Mouse (Mus musculus) erythroblast, embryonic 14.5 days (primary cell): Measurements from ENCODE around the gene Klk5. TPM values are rescaled to one million over a fixed set of nuclear protein-coding genes. Genes with fewer than 3 reads are reported as not detected.

Experiments used
- H3K27me3 ChIP-seq: 2 replicates; pipeline ENCODE4 v1.6.1; 2012; ENCODE audit warnings: inconsistent platforms; ENCODE audit not compliant: control insufficient read depth
- H3K36me3 ChIP-seq: 2 replicates; pipeline ENCODE4 v1.6.1; 2012; ENCODE audit warnings: mild to moderate bottlenecking, inconsistent platforms; ENCODE audit not compliant: control insufficient read depth
- H3K4me1 ChIP-seq: 2 replicates; pipeline ENCODE4 v1.6.1; 2012; ENCODE audit warnings: inconsistent platforms; ENCODE audit not compliant: control insufficient read depth
- H3K4me3 ChIP-seq: replicated peaks from 2 replicates; pipeline ENCODE3; 2012; ENCODE audit warnings: moderate library complexity, mild to moderate bottlenecking, inconsistent platforms
- H3K9me3 ChIP-seq: 2 replicates; pipeline ENCODE4 v1.6.1; 2012; ENCODE audit warnings: low read length, inconsistent platforms, mixed read lengths; ENCODE audit not compliant: control insufficient read depth
- GATA1 ChIP-seq: IDR thresholded peaks from 2 replicates; pipeline ENCODE4 v1.6.1; 2012; ENCODE audit warnings: low read length, inconsistent platforms, mixed read lengths
- TAL1 ChIP-seq: IDR thresholded peaks from 3 replicates; pipeline ENCODE4 v1.6.1; 2012; ENCODE audit warnings: low read length, inconsistent platforms, mixed read lengths
- polyA plus RNA-seq: library from polyadenylated mRNA; stranded (reverse); fragments of >175 nt; gene quantifications from 2 replicates; pipeline ENCODE4 v1.2.3, GENCODE M21; 2012

Gene Klk5
- polyA plus RNA-seq, result 0.05 TPM in 1 of 2 replicates, not detected in the other

DNA sequence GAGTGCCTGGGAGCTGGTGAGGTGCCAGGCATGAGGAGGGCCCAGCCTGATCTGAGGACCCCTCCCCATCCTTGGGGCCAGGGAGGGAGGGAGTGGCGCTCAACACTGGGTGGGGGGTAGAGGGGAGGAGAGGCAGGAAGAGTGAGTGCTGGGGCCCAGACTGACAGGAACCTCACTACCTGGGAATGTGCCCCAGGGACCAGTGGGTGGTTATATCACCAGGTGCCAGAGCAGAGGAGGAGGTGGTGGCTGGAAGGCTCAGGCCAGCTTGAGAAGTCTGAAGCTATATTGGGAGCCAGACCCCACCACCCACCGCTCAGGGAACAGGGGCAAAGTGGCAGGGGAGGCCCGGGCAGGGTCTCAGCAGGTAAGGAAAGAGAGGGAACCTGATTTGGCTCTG lies at the start of gene Klk5:
Klk5 (plus strand) TSS at position 271 of the 400 bp plus-strand sequence.
- Histone ChIP-seq H3K36me3 (no peaks in the 10 kb centered on the region), H3K4me3 (no peak within 1 kb of the TSS), H3K9me3 (peaks cover 5% of the 10 kb centered on the region; the same call in 1 of the 2 replicates), H3K27me3 (no peaks in the 10 kb centered on the region), H3K4me1 (no peaks in the 10 kb centered on the region)
- TF ChIP-seq TAL1 (no peak), GATA1 (no peak)

DNA sequence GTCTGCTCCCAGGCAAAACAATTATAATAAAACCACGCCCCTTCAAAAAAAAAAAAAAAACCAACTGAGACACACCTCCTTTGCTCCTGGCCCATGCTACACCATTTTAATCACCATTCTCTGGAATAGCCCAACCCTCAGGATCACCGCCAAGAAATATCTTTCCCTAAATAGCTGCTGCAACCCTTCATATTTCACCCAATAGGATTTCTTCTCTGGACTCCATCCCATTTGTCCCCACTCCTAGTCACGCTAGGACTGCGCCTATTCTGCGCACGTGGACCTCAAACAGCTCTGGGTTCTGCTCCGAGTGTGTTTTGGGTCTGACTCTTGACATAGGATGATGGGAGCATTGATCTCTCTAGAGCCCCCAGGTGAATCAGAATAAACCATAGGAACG lies 45.4 kb upstream of the Klk5 start:
- Histone ChIP-seq H3K27me3 (peaks cover 31% of the 10 kb centered on the region), H3K4me3 (no peak overlapping the region), H3K4me1 (no peaks in the 10 kb centered on the region), H3K9me3 (no peaks in the 10 kb centered on the region), H3K36me3 (no peaks in the 10 kb centered on the region)
- TF ChIP-seq TAL1 (no peak), GATA1 (no peak)

DNA sequence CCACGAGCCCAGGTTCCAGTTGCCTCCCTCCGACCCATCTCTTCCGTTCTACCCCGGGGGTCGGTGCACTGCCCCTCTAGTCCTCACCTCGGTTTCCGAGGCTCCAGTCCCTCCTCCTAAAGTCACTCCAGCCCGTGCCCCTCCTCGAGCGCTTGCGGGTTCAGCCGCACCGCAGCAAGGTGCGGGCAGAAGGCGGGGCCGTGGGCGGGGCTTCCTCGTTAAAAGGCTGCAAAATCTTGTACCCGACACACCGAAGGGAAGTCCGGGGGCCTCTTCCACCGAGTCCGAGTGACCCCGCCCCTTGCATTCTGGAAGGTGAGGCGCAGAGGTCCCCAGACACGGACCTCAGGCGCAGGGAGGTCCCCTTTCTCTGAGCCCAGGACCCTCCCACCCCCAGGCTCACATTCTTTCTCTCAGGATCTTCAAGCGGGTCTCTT lies 44.4 kb upstream of the Klk5 start, which contains the start of gene Klk8:
Klk8 (plus strand) TSS at position 245 of the 437 bp plus-strand sequence.
- no peak for TF ChIP-seq GATA1
- TF ChIP-seq TAL1, result no peak
- Histone ChIP-seq H3K36me3 (no peaks in the 10 kb centered on the region), H3K9me3 (no peaks in the 10 kb centered on the region), H3K4me3 (no peak within 1 kb of the TSS), H3K4me1 (no peaks in the 10 kb centered on the region), H3K27me3 (peaks cover 31% of the 10 kb centered on the region)

DNA sequence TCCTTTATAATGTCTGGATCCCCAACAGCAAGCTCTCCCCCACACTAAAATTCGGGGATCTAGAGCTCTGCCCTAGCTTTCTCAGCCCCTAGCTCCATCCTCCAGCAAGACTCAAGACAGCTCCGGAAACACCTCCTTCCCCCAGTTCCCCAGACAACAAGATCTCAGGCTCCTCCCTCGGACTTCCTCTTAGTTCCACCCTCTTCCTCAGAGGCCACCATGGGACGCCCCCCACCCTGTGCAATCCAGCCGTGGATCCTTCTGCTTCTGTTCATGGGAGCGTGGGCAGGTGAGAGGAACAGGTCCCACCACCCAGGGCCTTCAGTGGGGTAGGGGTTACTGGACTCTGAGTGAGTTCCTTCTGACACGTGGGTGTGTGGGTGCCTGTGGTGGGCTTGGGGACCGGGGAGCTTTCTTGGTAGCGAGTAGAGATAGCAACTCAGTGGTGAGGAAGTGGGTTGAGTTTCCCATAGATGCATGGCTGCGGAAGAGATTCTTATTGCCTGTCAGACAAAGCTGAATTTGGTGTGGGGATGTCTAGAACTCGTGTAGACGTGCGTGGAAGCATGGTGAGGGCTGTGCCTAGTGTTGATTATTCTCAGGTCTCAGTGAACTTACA lies 43.8 kb upstream of the Klk5 start:
- peaks cover 31% of the 10 kb centered on the region for H3K27me3 ChIP-seq
- TF ChIP-seq TAL1 (no peak), GATA1 (no peak)
- H3K9me3 ChIP-seq, result no peaks in the 10 kb centered on the region
- H3K36me3 ChIP-seq, result no peaks in the 10 kb centered on the region
- no peaks in the 10 kb centered on the region for H3K4me1 ChIP-seq
- H3K4me3 ChIP-seq, result no peak overlapping the region

DNA sequence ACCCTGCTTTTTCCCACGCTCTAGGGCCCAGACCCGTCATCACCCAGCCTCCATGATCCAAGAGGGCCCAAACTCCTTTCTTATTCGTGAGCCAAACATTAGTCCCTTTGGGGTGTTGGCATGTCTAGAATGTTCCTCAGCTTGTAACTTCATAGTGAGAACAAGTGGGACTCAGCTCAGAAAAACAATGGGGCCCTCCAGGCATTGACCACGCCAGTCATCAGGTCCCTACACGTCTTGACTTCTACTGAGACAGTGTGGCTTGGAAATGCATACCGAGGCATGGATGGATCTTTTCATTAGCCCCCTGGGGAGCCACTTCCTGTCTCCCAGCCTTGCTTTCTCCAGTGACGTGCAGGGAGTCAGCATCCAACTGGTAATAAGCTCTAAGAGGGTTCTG lies 41.9 kb upstream of the Klk5 start:
- Histone ChIP-seq H3K36me3 (no peaks in the 10 kb centered on the region), H3K9me3 (no peaks in the 10 kb centered on the region), H3K4me1 (no peaks in the 10 kb centered on the region), H3K4me3 (no peak overlapping the region), H3K27me3 (peaks cover 31% of the 10 kb centered on the region)
- TF ChIP-seq TAL1, result no peak
- no peak for TF ChIP-seq GATA1

DNA sequence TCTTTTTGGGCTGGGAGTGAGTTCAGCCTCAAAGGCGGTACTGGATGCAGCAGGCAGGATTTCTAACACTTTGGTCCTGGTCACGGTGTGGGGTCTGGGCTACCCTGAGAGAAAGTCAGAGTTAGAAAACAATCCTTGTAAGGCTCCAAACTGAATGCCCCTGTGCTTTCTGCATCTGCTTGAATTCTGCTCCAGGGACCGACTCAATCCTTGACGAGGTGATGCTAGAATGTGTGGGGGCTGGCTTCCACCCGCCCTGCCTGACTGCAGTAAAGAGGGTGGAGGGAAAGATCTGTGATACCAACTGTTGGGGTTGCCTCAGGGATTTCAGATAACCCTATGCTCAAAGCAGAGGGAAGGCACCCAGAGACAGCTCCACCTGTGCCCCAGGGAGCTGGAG lies 30.8 kb upstream of the Klk5 start, which contains the start of gene Klk7:
Klk7 (plus strand) TSS at position 301 of the 400 bp plus-strand sequence.
- Histone ChIP-seq H3K36me3 (no peaks in the 10 kb centered on the region), H3K4me1 (no peaks in the 10 kb centered on the region), H3K9me3 (no peaks in the 10 kb centered on the region), H3K27me3 (no peaks in the 10 kb centered on the region), H3K4me3 (no peak within 1 kb of the TSS)
- TF ChIP-seq TAL1, result no peak
- TF ChIP-seq GATA1, result no peak

DNA sequence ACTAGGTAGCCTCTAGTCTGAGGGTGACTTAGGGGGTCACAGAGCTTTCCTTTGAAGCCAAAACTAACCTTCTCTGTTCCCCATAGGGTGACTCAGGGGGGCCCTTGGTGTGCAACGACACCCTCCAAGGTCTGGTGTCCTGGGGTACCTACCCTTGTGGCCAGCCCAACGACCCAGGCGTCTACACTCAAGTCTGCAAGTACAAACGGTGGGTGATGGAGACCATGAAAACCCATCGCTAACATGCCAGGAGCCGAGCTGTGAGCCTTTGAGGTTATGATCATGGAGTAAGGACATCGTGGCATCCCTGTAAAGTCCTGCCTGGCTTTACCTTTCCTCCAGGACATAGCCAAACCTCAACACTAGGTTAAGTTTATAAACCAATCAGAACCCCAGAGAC lies 26.6 kb upstream of the Klk5 start:
- no peaks in the 10 kb centered on the region for H3K9me3 ChIP-seq
- TF ChIP-seq TAL1 (no peak), GATA1 (no peak)
- H3K4me1 ChIP-seq, result no peaks in the 10 kb centered on the region

DNA sequence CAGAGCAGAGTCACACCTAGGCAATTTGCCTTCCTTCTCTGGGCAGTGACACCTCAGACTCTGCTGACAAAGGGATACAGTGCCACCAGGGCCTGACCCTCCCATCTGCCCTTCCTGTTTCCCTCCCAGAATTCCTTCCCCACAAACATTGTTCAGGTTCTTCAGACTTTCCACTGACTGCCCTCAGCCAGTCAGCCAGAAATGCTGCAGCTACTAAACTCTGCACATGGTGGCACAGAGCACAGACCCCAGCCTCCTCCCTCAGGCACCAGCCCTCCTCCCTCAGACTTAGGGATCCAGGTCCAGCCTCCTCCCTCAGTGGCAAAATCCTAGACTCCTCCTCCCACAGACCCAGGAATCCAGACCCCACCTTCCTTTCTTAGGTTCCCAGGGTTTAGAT lies 25.0 kb upstream of the Klk5 start:
- no peak for TF ChIP-seq GATA1
- TF ChIP-seq TAL1, result no peak
- Histone ChIP-seq H3K4me3 (no peak overlapping the region), H3K36me3 (no peaks in the 10 kb centered on the region), H3K4me1 (no peaks in the 10 kb centered on the region), H3K27me3 (no peaks in the 10 kb centered on the region), H3K9me3 (no peaks in the 10 kb centered on the region)

More for the DNA sequence above, 26.6 kb upstream of the Klk5 start:
- Histone ChIP-seq H3K27me3 (no peaks in the 10 kb centered on the region), H3K36me3 (no peaks in the 10 kb centered on the region), H3K4me3 (no peak overlapping the region)

DNA sequence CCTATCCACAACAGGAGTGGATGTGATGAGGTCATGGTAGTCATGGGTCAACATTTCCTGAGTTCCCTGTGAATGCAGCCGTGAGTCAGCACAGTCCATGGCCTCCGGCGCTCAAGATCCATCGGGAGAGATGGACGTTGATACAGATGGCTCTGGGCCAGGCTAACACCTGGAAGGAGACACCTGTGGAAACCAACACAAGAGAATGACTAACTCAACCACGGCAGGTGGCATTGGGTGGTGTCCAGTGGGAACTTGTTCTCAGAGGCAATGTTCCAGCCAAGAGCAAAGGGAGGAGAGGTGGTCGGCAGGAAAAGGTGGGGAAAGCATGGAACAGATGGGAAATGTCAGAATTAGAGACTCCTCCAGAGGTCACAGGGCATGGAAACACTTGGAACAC lies 20.2 kb upstream of the Klk5 start:
- Histone ChIP-seq H3K9me3 (no peaks in the 10 kb centered on the region), H3K27me3 (no peaks in the 10 kb centered on the region), H3K4me3 (no peak overlapping the region), H3K4me1 (no peaks in the 10 kb centered on the region), H3K36me3 (no peaks in the 10 kb centered on the region)
- no peak for TF ChIP-seq GATA1
- no peak for TF ChIP-seq TAL1

DNA sequence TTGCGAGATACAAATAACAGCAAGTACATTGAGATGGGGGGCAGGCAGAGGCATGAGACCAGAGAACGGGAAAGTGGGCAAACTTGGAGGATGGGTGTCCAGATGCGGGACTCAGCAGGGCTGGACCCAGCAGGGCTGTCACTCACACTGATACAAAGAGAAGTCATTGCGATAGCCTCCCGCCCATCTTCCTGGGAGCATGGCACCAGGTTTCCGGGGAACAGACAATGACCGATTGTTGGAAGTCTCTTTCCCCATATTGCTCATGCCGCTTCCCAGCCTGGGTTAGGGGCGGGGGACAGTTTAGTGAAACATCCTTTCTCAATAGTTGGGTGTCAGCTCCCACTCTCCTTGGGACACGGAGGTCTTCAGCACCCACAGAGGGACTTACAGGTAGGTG lies 17.6 kb upstream of the Klk5 start, which contains the start of gene Klk6:
Klk6 (plus strand) TSS at position 301 of the 400 bp plus-strand sequence.
- Histone ChIP-seq H3K4me1 (no peaks in the 10 kb centered on the region), H3K9me3 (no peaks in the 10 kb centered on the region), H3K4me3 (no peak within 1 kb of the TSS), H3K36me3 (no peaks in the 10 kb centered on the region), H3K27me3 (no peaks in the 10 kb centered on the region)
- no peak for TF ChIP-seq GATA1
- TF ChIP-seq TAL1, result no peak
